Mouse (Mus musculus) midbrain, embryonic 12.5 days (tissue): ENCODE measurements around the gene Zfp13. TPM values are rescaled to one million over a fixed set of nuclear protein-coding genes. Genes with fewer than 3 reads are reported as not detected.

Experiments
- ATAC-seq: fragments of 200-750 bp; cut with Nextera tagmentation; 2 replicates; pipeline ENCODE4 v1.8.0; 2017; ENCODE audit warnings: low read depth, moderate TSS enrichment, moderate library complexity; ENCODE audit not compliant: low FRiP score
- H3K27ac ChIP-seq: fragments of 300-500 bp; sonication (generic); replicated peaks from 2 replicates; pipeline ENCODE4 v1.5.1; 2016; ENCODE audit warnings: mild to moderate bottlenecking
- H3K27me3 ChIP-seq: fragments of 300-500 bp; sonication (generic); 2 replicates; pipeline ENCODE4 v1.6.1; 2016; ENCODE audit warnings: mild to moderate bottlenecking
- H3K36me3 ChIP-seq: fragments of 300-500 bp; sonication (generic); 2 replicates; pipeline ENCODE4 v1.6.1; 2016
- H3K4me1 ChIP-seq: fragments of 300-500 bp; sonication (generic); 2 replicates; pipeline ENCODE4 v1.6.1; 2016
- H3K4me2 ChIP-seq: fragments of 300-500 bp; sonication (generic); replicated peaks from 2 replicates; pipeline ENCODE4 v1.6.1; 2016; ENCODE audit warnings: mild to moderate bottlenecking, moderate library complexity
- H3K4me3 ChIP-seq: fragments of 300-500 bp; sonication (generic); 2 replicates; pipeline ENCODE4 v1.5.1; 2016; ENCODE audit warnings: mild to moderate bottlenecking
- H3K9ac ChIP-seq: fragments of 300-500 bp; sonication (generic); replicated peaks from 2 replicates; pipeline ENCODE4 v1.6.1; 2016; ENCODE audit warnings: mild to moderate bottlenecking, moderate library complexity
- H3K9me3 ChIP-seq: fragments of 300-500 bp; sonication (generic); 2 replicates; pipeline ENCODE4 v1.6.1; 2016; ENCODE audit warnings: mild to moderate bottlenecking
- WGBS: fragments of 180-500 bp; shearing (Covaris S2); methylation state at CpG from one replicate; pipeline ENCODE4 v1.1.7; 2016; 5-methylcytosine and 5-hydroxymethylcytosine counted together
- polyA plus RNA-seq: library from polyadenylated mRNA; unstranded; fragments of >200 nt; fragmentation: Nextera tagmentation; extraction: Ambion mirVana; gene quantifications from 2 replicates; pipeline ENCODE4 v1.2.1, GENCODE M21; 2016

Zfp13 gene
- polyA plus RNA-seq, 1 experiment from 2014 or later = 24.1 TPM

DNA sequence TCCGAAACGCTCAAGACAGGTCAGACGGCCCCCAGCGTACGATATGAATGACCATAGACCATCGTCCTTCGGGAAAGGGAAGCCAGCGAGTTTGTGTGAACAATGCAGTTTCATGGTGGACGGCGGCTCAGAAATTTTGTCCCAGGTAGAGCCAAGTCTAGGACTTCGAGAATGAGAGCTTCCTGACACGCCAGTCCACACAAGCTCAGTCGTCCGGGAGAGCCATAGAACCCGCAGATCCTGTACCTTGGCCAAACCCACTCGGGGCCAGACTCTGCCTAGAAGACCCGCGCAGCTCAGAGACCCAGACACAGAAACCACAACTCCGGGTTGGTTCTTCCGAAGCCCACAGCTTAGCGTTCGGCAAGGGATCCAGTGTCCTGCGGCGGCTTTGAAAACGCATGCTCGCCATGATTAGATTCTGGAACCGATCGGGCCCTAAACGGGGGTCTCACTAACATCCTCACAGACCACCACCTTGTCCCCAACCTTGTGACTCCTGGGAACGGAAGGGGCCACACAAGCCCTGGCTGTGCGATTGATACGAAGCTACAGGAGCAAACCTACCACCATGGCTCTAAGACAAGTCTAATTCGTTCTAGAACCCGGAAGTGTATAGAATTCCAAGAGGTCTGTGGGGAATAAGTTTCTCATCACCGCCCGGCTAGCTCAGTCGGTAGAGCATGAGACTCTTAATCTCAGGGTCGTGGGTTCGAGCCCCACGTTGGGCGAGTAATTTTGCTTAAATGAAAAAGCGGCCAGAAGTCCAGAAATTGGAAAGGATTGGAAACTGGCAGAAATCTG is 52.4 kb downstream of the Zfp13 start:
- H3K27me3 ChIP-seq = peaks cover 7% of the 10 kb centered on the region; the same call in 1 of the 2 replicates
- peak overlapping the region; percentile 54 for H3K4me2 ChIP-seq
- no peaks in the 10 kb centered on the region for H3K36me3 ChIP-seq
- H3K4me1 ChIP-seq = peaks cover 15% of the 10 kb centered on the region; the same call in 1 of the 2 replicates
- H3K27ac ChIP-seq = 0 out of 2 replicates have a peak overlapping the region, but pooled peaks have one; percentile 25
- ATAC-seq = peak; percentile 23; the same call in 1 of the 2 replicates
- peak overlapping the region; percentile 58 for H3K9ac ChIP-seq
- under 1% methylated on average over 42 of the region's 42 CpGs for WGBS
- H3K9me3 ChIP-seq = no peaks in the 10 kb centered on the region
- peak overlapping the region; percentile 67 for H3K4me3 ChIP-seq

DNA sequence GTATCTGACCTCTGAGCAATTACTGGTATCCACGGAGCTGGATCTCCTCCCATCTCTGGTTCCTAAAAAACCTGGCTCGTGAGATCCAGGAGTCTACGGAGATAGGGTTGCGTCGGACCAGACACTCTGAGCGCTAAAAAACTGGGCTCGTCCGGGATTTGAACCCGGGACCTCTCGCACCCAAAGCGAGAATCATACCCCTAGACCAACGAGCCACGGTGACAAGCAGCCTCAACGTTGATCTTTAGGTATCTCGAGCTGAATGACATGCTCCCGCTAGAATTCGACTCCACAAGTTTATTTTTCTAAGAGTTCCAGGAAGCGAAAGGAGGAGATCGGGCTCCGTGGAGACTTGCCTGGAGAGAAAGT is 53.0 kb downstream of the Zfp13 start:
- 2% methylated on average over 20 of the region's 20 CpGs for WGBS
- H3K27me3 ChIP-seq = peaks cover 12% of the 10 kb centered on the region; the same call in 1 of the 2 replicates
- no peaks in the 10 kb centered on the region for H3K36me3 ChIP-seq
- H3K9ac ChIP-seq = peak overlapping the region; percentile 58
- peak overlapping the region; percentile 67 for H3K4me3 ChIP-seq
- H3K9me3 ChIP-seq = no peaks in the 10 kb centered on the region
- H3K27ac ChIP-seq = no peak overlapping the region
- peak; percentile 21; the same call in 1 of the 2 replicates for ATAC-seq
- peak overlapping the region; percentile 54 for H3K4me2 ChIP-seq
- H3K4me1 ChIP-seq = peaks cover 18% of the 10 kb centered on the region; the same call in 1 of the 2 replicates

DNA sequence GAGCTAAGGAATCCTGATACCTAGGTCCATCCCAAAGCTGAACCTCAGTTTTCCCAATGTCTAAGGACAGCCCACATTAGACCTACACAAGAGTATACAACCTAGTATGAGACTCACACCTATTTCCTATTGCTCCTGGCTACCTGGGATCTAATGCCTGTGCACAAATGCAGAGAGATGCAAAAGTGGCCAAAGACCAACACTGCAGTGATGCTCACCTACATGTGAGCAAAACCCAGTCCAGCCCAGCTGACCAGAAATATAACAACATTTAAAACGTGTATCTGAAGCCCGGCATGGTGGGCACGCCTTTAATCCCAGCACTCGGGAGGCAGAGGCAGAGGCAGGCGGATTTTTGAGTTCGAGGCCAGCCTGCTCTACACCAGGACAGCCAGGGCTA is 53.4 kb downstream of the Zfp13 start:
- H3K4me2 ChIP-seq = peak overlapping the region; percentile 54
- H3K27ac ChIP-seq = no peak overlapping the region
- 0 out of 2 replicates have a peak overlapping the region, but pooled peaks have one; percentile 67 for H3K4me3 ChIP-seq
- peaks cover 18% of the 10 kb centered on the region; the same call in 1 of the 2 replicates for H3K4me1 ChIP-seq
- no peaks in the 10 kb centered on the region for H3K9me3 ChIP-seq
- no peaks in the 10 kb centered on the region for H3K36me3 ChIP-seq
- no peak for ATAC-seq
- peaks cover 17% of the 10 kb centered on the region for H3K27me3 ChIP-seq
- no peak overlapping the region for H3K9ac ChIP-seq
- 11% methylated on average over 6 of the region's 6 CpGs for WGBS

DNA sequence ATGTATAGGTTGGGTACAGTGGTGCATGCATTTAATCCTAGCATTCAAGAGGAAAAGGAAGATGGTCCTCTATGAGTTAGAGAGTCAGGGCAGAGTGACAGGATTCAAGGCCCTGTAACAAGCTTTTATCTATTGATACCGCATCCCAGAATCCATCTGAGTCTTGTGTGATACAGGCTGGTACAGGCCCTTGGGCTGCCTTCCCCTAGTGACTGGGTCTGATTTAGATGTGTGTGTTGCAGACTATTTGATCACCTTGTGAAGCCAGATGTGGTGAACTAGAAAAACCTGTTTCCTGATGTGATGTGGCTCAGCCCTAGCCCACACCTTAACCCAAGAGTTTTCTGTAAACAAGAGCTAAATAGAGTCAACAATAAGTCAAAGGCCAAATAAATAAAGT is 54.5 kb downstream of the Zfp13 start:
- no peak overlapping the region for H3K9ac ChIP-seq
- H3K9me3 ChIP-seq = no peaks in the 10 kb centered on the region
- no peak overlapping the region for H3K4me2 ChIP-seq
- H3K36me3 ChIP-seq = no peaks in the 10 kb centered on the region
- peaks cover 28% of the 10 kb centered on the region for H3K27me3 ChIP-seq
- WGBS = 94% methylated on average over 1 of the region's 1 CpGs
- H3K27ac ChIP-seq = no peak overlapping the region
- ATAC-seq = no peak
- H3K4me3 ChIP-seq = no peak overlapping the region
- peaks cover 17% of the 10 kb centered on the region; the same call in 1 of the 2 replicates for H3K4me1 ChIP-seq

DNA sequence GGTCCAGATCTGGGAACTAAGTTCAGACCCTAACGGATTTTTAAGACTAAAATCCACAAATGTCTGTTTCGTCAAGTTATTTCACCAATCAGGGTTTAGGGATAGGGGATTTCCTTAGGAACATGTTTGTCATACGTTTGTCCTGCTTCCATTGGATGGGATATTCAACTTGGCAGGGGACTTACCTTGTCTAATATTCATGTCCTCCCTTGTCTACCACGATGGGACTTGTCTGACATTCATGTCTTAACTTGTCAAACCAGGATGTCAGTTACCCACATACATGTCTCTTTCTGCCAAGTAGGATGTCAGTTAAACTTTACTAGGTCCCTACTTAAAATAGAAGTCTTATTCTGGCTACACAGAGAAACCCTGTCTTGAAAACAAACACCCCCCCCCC is 55.3 kb downstream of the Zfp13 start:
- Histone ChIP-seq H3K4me1 (0 out of 2 replicates have a peak, but pooled peaks cover 11% of the 10 kb centered on the region), H3K27ac (no peak overlapping the region), H3K36me3 (no peaks in the 10 kb centered on the region), H3K27me3 (peaks cover 35% of the 10 kb centered on the region), H3K9me3 (no peaks in the 10 kb centered on the region), H3K4me2 (no peak overlapping the region), H3K9ac (no peak overlapping the region), H3K4me3 (no peak overlapping the region)
- WGBS = 76% methylated on average over 4 of the region's 4 CpGs
- ATAC-seq = no peak

DNA sequence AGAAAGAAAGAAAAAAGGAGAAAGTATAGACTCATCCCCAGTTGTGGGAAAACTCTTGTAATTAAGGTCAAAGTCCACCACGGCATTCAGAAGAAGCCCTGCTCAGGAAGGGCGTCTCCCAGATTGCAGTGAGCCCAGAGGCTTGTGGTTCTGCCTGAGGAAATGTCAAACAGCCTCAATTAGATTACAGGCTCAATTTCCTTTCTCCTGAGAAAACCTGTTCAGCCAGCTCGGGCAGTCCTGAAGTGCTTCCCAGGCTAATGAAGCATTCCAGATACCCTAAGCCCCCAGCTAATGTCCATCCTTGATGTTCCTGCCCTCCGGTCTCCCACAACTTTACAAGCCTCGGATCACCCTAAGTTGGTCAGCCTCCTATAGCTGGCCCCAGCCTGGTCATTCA is 56.0 kb downstream of the Zfp13 start:
- H3K27ac ChIP-seq = no peak overlapping the region
- no peak overlapping the region for H3K9ac ChIP-seq
- H3K4me2 ChIP-seq = no peak overlapping the region
- H3K4me3 ChIP-seq = no peak overlapping the region
- no peaks in the 10 kb centered on the region for H3K9me3 ChIP-seq
- 0 out of 2 replicates have a peak, but pooled peaks cover 11% of the 10 kb centered on the region for H3K4me1 ChIP-seq
- WGBS = 61% methylated on average over 5 of the region's 5 CpGs
- peaks cover 41% of the 10 kb centered on the region for H3K27me3 ChIP-seq
- ATAC-seq = no peak
- no peaks in the 10 kb centered on the region for H3K36me3 ChIP-seq

DNA sequence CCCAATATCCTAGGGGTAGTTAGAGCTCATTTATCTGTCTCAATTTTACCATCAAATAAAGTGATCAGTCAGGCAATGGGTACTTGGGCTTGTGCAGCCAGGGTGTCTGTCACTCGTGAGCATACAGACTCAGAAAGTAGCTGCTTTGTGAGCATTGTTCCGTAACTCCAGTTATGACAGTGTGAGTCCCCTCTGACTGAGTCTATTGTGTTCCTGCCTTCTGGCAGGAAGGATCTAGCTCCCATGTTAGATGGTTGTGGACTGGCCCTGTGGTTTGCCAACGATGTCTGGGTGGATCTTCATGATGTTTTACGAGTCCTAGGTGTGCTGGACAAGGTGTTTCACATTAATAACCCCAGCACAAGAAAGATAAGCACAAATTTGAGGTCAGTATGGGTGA is 56.5 kb downstream of the Zfp13 start:
- WGBS = 47% methylated on average over 4 of the region's 4 CpGs
- Histone ChIP-seq H3K27ac (no peak overlapping the region), H3K27me3 (peaks cover 46% of the 10 kb centered on the region), H3K36me3 (no peaks in the 10 kb centered on the region), H3K9ac (no peak overlapping the region), H3K4me3 (no peak overlapping the region), H3K4me1 (0 out of 2 replicates have a peak, but pooled peaks cover 16% of the 10 kb centered on the region), H3K4me2 (no peak overlapping the region), H3K9me3 (no peaks in the 10 kb centered on the region)
- no peak for ATAC-seq

DNA sequence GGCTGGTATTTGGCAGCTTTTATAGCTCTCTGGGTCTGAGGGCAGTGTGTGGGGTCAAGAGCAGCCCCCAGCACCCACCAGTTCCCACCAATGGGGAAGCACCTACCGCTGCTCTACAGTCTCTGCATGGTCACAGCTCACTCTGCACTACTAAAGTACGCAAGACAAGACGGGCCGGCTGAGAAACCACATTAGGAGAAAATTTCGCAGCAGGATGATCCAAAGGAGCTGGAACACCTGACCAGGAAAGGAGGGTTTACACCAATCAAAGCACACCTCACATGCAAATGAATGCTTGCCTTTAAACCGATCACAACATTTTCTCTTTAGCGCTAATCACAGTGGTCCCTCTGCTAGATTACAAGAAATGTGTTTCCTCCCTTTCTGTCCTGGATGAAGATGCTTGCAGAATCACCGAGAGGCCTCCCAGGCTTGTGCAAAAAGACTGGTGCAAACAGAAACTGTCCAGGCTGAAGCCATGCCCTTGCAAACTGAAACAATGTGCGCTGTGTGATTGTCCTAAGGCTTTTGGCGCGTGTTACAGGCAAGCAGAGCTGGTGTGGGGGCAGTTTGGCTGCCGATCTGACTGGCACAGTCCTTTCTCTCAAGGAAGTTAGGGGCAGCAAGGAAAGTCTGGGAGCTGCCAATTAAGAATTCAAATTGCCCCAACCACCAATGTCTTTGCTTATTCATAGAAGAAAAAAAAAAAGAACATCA is 57.1 kb downstream of the Zfp13 start:
- no peak for ATAC-seq
- H3K4me1 ChIP-seq = 0 out of 2 replicates have a peak, but pooled peaks cover 19% of the 10 kb centered on the region
- H3K9me3 ChIP-seq = no peaks in the 10 kb centered on the region
- no peaks in the 10 kb centered on the region for H3K36me3 ChIP-seq
- H3K4me2 ChIP-seq = peak overlapping the region; percentile 39
- no peak overlapping the region for H3K27ac ChIP-seq
- 10% methylated on average over 12 of the region's 12 CpGs for WGBS
- no peak overlapping the region for H3K4me3 ChIP-seq
- no peak overlapping the region for H3K9ac ChIP-seq
- peaks cover 53% of the 10 kb centered on the region for H3K27me3 ChIP-seq

DNA sequence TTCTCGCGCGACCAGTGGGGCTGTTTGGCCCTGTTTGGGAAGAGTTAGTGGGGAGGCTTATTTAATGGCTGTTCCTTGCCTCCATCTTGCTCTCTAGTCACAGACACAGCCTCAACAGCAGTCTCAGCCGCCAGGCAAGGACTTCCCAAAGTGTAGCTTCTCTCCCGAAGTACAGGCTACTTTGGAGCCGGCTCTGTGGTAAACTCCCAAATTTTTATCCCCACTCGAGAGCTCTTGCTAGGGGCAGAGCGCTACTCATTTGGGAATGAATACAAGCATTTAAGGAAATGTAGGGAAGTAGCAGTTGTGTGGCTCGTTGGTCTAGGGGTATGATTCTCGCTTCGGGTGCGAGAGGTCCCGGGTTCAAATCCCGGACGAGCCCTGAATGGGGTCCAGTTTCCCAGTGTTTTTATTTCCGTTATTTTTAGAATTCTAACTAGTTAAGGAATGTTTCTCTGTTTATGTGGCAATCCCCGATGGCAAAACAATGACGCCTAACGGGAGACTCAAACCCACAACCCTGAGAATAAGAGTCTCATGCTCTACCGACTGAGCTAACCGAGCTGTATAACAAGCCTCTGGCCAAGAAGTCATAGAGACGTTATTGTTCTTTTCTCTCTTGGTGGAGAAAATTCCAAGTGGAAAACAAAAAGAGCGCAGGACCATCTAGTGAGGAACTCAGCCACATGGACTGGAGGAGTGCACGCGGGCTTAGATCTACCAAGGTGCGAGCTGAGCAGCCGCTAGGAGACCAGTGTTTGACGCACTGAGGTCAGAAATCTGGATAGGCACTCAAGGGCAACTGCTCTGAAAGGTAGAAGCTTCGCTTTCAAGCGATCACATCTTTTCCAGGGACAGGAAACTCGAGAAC is 58.4 kb downstream of the Zfp13 start:
- Histone ChIP-seq H3K9ac (no peak overlapping the region), H3K27me3 (peaks cover 58% of the 10 kb centered on the region), H3K9me3 (no peaks in the 10 kb centered on the region), H3K27ac (no peak overlapping the region), H3K36me3 (no peaks in the 10 kb centered on the region), H3K4me1 (0 out of 2 replicates have a peak, but pooled peaks cover 19% of the 10 kb centered on the region), H3K4me3 (peak overlapping the region; percentile 17; the same call in 1 of the 2 replicates), H3K4me2 (peak overlapping the region; percentile 9; the same call in 1 of the 2 replicates)
- peak; percentile 20 for ATAC-seq
- WGBS = 8% methylated on average over 31 of the region's 31 CpGs

DNA sequence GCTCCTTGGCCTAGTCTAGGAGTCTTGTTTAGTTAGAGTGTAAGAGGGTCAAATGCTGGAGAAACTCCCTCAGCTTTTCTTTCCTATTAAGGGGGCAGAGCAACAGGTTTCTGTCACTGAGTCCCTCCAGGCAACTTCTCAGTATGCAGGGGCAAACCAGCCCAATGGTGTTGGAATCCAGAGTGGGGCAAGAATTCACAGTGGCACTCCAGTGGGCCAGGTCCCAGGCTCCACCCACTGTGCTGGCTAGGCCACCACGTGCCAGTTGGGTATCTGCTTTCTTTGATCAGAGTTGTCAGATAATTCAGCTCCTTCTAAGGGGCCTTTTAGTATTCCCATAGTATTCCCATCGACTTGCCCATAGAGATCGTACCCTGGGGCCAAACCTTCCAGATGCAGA is 59.2 kb downstream of the Zfp13 start:
- 0 out of 2 replicates have a peak, but pooled peaks cover 19% of the 10 kb centered on the region for H3K4me1 ChIP-seq
- no peak overlapping the region for H3K4me3 ChIP-seq
- WGBS = 38% methylated on average over 3 of the region's 3 CpGs
- peaks cover 58% of the 10 kb centered on the region for H3K27me3 ChIP-seq
- no peak overlapping the region for H3K27ac ChIP-seq
- no peaks in the 10 kb centered on the region for H3K36me3 ChIP-seq
- H3K9me3 ChIP-seq = no peaks in the 10 kb centered on the region
- no peak for ATAC-seq
- no peak overlapping the region for H3K9ac ChIP-seq
- H3K4me2 ChIP-seq = 0 out of 2 replicates have a peak overlapping the region, but pooled peaks have one; percentile 9

DNA sequence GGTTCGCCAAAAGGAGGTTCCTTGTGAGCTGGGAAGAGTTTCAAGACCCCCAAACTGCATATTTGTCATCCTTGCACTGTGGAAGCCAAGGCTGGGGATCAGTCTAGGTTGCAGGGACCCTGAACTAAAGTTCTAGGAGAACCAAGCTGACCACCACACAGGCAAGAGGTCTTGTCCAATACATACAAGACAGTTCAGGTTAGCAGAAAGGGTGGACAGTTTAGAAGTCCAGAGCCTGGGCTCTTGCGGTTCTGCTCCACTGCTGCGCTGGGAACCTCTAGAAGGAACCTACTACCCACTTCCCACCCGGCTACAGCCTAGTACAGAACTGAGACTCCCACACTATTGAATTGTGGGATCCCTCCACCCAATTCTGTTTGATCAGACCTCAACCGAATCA is 59.7 kb downstream of the Zfp13 start:
- WGBS = 88% methylated on average over 5 of the region's 5 CpGs
- H3K9me3 ChIP-seq = no peaks in the 10 kb centered on the region
- no peak overlapping the region for H3K4me2 ChIP-seq
- H3K9ac ChIP-seq = no peak overlapping the region
- H3K27ac ChIP-seq = no peak overlapping the region
- 0 out of 2 replicates have a peak, but pooled peaks cover 19% of the 10 kb centered on the region for H3K4me1 ChIP-seq
- peaks cover 63% of the 10 kb centered on the region for H3K27me3 ChIP-seq
- no peak overlapping the region for H3K4me3 ChIP-seq
- H3K36me3 ChIP-seq = no peaks in the 10 kb centered on the region
- ATAC-seq = no peak
